Mouse (Mus musculus) ES-Bruce4 (cell line): ENCODE results near the gene Cpe. TPM values are rescaled to one million over a fixed set of nuclear protein-coding genes. Genes with fewer than 3 reads are reported as not detected.
A peak's percentile ranks its signal among the peaks of the same experiment; 100 is the strongest.

Experiments used
- H3K27ac ChIP-seq: 2 replicates; pipeline ENCODE4 v1.5.1; 2012; ENCODE audit warnings: low read length, inconsistent platforms; ENCODE audit not compliant: insufficient read depth
- H3K27me3 ChIP-seq: 2 replicates; pipeline ENCODE4 v1.6.1; 2012; ENCODE audit warnings: mild to moderate bottlenecking, low read length, inconsistent platforms; ENCODE audit not compliant: control insufficient read depth, poor library complexity, insufficient read depth, severe bottlenecking
- H3K36me3 ChIP-seq: 2 replicates; pipeline ENCODE4 v1.6.1; 2012; ENCODE audit warnings: inconsistent platforms, mild to moderate bottlenecking, low read length, moderate library complexity; ENCODE audit not compliant: control insufficient read depth, poor library complexity, insufficient read depth, severe bottlenecking
- H3K4me1 ChIP-seq: one replicate; pipeline ENCODE4 v1.8.1; 2011; ENCODE audit warnings: low read length; ENCODE audit not compliant: control insufficient read depth, insufficient read depth
- H3K4me3 ChIP-seq: 2 replicates; pipeline ENCODE4 v1.5.1; 2011; ENCODE audit warnings: low read depth, mild to moderate bottlenecking, low read length
- H3K9ac ChIP-seq: 2 replicates; pipeline ENCODE4 v1.6.1; 2012; ENCODE audit warnings: low read depth, mild to moderate bottlenecking, inconsistent platforms; ENCODE audit not compliant: poor library complexity, severe bottlenecking
- H3K9me3 ChIP-seq: replicated peaks from 2 replicates; pipeline ENCODE4 v1.6.1; 2012; ENCODE audit warnings: mild to moderate bottlenecking, low read length, inconsistent platforms; ENCODE audit not compliant: control insufficient read depth, poor library complexity, insufficient read depth, severe bottlenecking
- CTCF ChIP-seq: IDR thresholded peaks from one replicate; pipeline ENCODE4 v1.8.1; 2011; ENCODE audit warnings: low read depth, low read length
- EP300 ChIP-seq: IDR thresholded peaks from 2 replicates; pipeline ENCODE4 v1.6.1; 2011; ENCODE audit warnings: low read depth, low read length; ENCODE audit not compliant: insufficient read depth
- POLR2A ChIP-seq: IDR thresholded peaks from one replicate; pipeline ENCODE4 v1.8.1; 2011; ENCODE audit warnings: low read length; ENCODE audit not compliant: insufficient read depth
- polyA plus RNA-seq: library from polyadenylated mRNA; stranded (reverse); fragments of >200 nt; gene quantifications from 2 replicates; pipeline ENCODE4 v1.2.4, GENCODE M21; 2011; ENCODE audit warnings: low read depth; ENCODE audit not compliant: missing spikeins, insufficient read depth, insufficient read length

The Cpe gene
- polyA plus RNA-seq, 1 experiment: 24.7 TPM

DNA sequence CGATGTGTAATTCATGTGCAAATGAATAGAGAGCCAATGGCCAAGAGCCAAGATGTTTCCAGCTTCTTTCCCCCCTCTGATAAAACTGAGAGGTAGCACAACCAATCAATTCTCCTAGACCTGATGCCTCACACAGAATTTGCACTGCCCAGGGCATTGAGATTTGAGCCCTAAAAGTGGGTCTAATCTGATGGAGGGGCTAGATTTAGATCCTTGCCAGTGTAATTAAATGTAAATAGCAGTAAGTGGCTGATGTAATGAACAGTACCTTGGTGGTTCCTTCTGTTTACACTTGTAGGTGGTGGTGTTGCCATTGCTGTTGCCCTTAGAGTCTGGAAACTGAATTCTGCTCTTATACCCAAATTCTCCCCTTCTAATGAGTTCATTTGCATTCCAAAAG is 52.3 kb downstream of the Cpe start:
- no peak for TF ChIP-seq EP300
- H3K4me1 ChIP-seq: peaks cover 1% of the 10 kb centered on the region
- H3K9ac ChIP-seq: no peak overlapping the region
- no peaks in the 10 kb centered on the region for H3K9me3 ChIP-seq
- no peaks in the 10 kb centered on the region for H3K27me3 ChIP-seq
- no peaks in the 10 kb centered on the region for H3K36me3 ChIP-seq
- no peak overlapping the region for H3K27ac ChIP-seq
- H3K4me3 ChIP-seq: no peak overlapping the region

DNA sequence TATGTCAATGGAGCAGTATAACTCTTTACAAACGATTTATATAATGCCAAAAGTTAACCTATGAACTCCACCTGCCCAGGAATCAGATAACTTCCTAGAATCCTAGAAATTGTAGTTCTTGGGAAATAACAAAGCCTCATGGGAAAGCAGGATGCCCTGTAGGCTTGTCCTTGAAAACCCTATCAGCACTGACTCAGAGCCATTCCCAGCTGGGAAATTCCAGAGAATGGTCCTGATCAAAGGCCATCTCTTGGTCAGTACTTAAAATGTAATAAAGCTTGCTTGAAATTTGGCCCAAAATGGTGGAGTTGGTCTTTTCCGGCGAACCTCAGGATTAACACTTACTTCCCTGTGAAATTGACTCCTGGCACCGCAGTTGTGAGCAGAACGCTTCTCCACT is 53.2 kb downstream of the Cpe start:
- H3K9me3 ChIP-seq: no peaks in the 10 kb centered on the region
- no peaks in the 10 kb centered on the region for H3K36me3 ChIP-seq
- no peaks in the 10 kb centered on the region for H3K27me3 ChIP-seq
- H3K27ac ChIP-seq: no peak overlapping the region
- H3K9ac ChIP-seq: no peak overlapping the region
- peaks cover 1% of the 10 kb centered on the region for H3K4me1 ChIP-seq
- TF ChIP-seq CTCF: no peak
- TF ChIP-seq EP300: no peak
- no peak for TF ChIP-seq POLR2A
- H3K4me3 ChIP-seq: no peak overlapping the region

DNA sequence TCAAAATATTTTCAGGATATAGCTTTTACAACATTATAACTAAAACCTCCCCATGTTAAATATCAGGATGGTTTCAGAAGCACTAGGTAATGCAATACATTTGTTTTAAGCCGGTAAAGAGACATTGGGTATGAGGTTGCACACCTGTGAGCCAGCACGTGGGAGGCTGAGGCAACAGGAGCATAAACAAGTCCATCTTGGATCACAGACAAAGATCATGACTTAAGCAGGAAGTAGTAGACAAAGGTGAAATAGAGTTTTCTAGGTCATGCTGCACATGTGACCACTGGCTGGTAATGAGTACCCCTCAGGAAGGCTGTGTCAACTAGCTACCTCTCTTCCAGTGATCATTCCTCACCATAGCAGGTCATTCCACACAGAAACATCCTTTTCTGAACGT is 58.0 kb downstream of the Cpe start:
- TF ChIP-seq CTCF (no peak), POLR2A (no peak)
- Histone ChIP-seq H3K4me1 (peaks cover 4% of the 10 kb centered on the region), H3K36me3 (no peaks in the 10 kb centered on the region), H3K27me3 (no peaks in the 10 kb centered on the region), H3K4me3 (no peak overlapping the region), H3K27ac (no peak overlapping the region), H3K9ac (no peak overlapping the region), H3K9me3 (no peaks in the 10 kb centered on the region)

DNA sequence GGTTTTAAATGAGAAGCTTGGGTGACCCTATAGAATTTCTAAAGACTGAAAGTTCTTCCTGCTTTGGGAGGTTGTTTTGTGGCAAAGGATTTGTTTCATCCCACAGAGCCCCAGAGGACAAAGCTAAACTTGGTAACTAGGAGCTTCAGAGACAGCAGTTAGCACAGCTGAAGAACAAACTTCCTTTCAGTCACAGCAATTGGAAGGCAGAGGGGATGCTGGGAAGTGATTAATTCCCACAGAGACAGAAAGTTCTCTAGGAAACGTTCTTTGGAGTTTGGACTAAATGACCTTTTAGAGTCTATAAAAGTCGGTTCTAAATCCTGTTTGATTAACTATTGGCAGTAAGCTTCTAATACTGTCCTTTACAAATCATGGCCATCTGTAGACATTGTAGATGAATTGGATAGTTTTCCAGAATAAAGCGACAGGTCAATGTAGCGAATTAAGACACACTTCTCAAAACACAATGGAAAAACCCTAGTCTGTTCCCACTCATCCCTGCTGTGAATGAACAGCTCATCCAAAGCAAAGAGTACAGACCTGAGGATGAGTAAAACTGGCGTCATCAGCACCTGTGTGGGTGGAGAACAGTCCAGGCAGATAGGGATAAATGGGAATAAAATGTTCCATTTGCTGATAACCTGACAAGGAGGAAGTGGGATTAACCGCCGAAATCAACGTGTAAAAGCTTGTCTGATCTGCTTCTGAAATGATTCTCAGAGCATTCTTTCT is 58.6 kb downstream of the Cpe start:
- H3K27ac ChIP-seq: no peak overlapping the region
- H3K9ac ChIP-seq: no peak overlapping the region

DNA sequence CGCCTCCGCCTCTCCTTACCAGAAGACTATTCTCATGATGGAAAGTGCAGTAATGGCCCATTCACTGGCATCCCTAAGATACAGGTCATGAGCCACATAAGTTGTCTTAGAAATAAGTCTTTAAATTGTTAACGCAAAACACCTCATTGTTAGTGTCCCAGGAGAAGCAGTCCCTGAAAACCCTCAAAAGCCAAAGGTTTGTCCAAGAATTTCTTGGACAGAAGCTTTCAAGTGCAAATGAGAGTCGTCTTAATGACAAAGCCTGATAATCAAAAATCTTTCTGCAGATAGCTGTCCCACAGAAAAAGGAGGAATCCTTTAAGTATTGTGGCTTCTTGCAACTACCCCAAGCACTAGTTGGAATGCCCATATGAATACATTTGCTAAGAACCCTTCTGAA is 60.7 kb downstream of the Cpe start:
- Histone ChIP-seq H3K27me3 (no peaks in the 10 kb centered on the region), H3K36me3 (no peaks in the 10 kb centered on the region), H3K9ac (no peak overlapping the region), H3K4me1 (peaks cover 4% of the 10 kb centered on the region), H3K27ac (peak overlapping the region; percentile 91), H3K9me3 (peaks cover 6% of the 10 kb centered on the region), H3K4me3 (no peak overlapping the region)
- no peak for TF ChIP-seq EP300
- no peak for TF ChIP-seq POLR2A
- TF ChIP-seq CTCF: no peak

More for the DNA sequence above, 58.6 kb downstream of the Cpe start:
- H3K4me1 ChIP-seq: peaks cover 4% of the 10 kb centered on the region
- no peaks in the 10 kb centered on the region for H3K9me3 ChIP-seq
- no peak for TF ChIP-seq POLR2A
- TF ChIP-seq CTCF: no peak
- TF ChIP-seq EP300: no peak
- H3K27me3 ChIP-seq: no peaks in the 10 kb centered on the region
- no peaks in the 10 kb centered on the region for H3K36me3 ChIP-seq
- H3K4me3 ChIP-seq: no peak overlapping the region

DNA sequence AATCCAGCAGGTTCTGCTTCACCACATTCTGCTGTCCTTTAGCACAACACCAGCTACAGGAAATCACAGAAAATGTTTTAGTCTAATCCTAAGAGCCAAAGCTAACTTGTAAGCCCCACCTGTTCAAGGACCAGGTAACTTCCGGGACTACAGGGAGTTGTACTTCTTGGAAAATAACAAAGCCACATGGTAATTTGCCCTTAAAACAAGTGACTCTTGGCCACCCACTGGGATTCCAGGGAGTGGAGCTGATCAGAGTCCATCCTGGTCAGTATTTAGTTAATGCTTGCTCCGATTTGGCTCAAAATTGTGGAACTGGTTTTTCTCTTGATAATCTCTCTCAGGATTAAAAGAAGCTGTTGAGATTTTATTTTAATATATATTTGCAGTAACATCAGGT is 61.1 kb downstream of the Cpe start:
- no peaks in the 10 kb centered on the region for H3K36me3 ChIP-seq
- peaks cover 6% of the 10 kb centered on the region for H3K9me3 ChIP-seq
- H3K4me3 ChIP-seq: no peak overlapping the region
- no peak overlapping the region for H3K9ac ChIP-seq
- no peaks in the 10 kb centered on the region for H3K27me3 ChIP-seq
- peak overlapping the region; percentile 91 for H3K27ac ChIP-seq
- TF ChIP-seq EP300 (no peak), CTCF (no peak), POLR2A (no peak)
- H3K4me1 ChIP-seq: peaks cover 3% of the 10 kb centered on the region
